Mouse (Mus musculus): ENCODE results near the gene Gpc5.

GRCm38 (mm10) chr14:115819021-115819420, 727.0 kb downstream of the Gpc5 start:
- TF ChIP-seq CTCF (IDR thresholded peaks at IDR 0.05; ENCODE audit: control insufficient read depth, insufficient read depth, insufficient replicate concordance, low read depth, low read length) (no peak), POLR2A (IDR thresholded peaks at IDR 0.05; ENCODE audit: control insufficient read depth, low read depth, low read length) (no peak)
